Mouse (Mus musculus) limb, embryonic 12.5 days (tissue): ENCODE data around the gene Traf7. TPM values are rescaled to one million over a fixed set of nuclear protein-coding genes. Genes with fewer than 3 reads are reported as not detected.
A peak's percentile ranks its signal among the peaks of the same experiment; 100 is the strongest.

Experiments
- ATAC-seq: fragments of 200-750 bp; cut with Nextera tagmentation; 2 replicates; pipeline ENCODE4 v1.8.0; 2017; ENCODE audit warnings: low read depth, moderate TSS enrichment; ENCODE audit not compliant: insufficient number of reproducible peaks, insufficient read depth, low FRiP score, low TSS enrichment
- H3K27ac ChIP-seq: fragments of 300-500 bp; sonication (generic); 2 replicates; pipeline ENCODE4 v1.5.1; 2016; ENCODE audit warnings: mild to moderate bottlenecking, moderate library complexity
- H3K27me3 ChIP-seq: fragments of 300-500 bp; sonication (generic); 2 replicates; pipeline ENCODE4 v1.6.1; 2016; ENCODE audit warnings: mild to moderate bottlenecking, moderate library complexity
- H3K36me3 ChIP-seq: fragments of 300-500 bp; sonication (generic); 2 replicates; pipeline ENCODE4 v1.6.1; 2016; ENCODE audit warnings: mild to moderate bottlenecking, moderate library complexity
- H3K4me1 ChIP-seq: fragments of 300-500 bp; sonication (generic); replicated peaks from 2 replicates; pipeline ENCODE4 v1.6.1; 2016
- H3K4me2 ChIP-seq: fragments of 300-500 bp; sonication (generic); 2 replicates; pipeline ENCODE4 v1.6.1; 2016; ENCODE audit warnings: mild to moderate bottlenecking, moderate library complexity
- H3K4me3 ChIP-seq: fragments of 300-500 bp; sonication (generic); replicated peaks from 2 replicates; pipeline ENCODE4 v1.5.1; 2016; ENCODE audit warnings: mild to moderate bottlenecking
- H3K9ac ChIP-seq: fragments of 300-500 bp; sonication (generic); replicated peaks from 2 replicates; pipeline ENCODE4 v1.6.1; 2016; ENCODE audit warnings: mild to moderate bottlenecking, moderate library complexity
- H3K9me3 ChIP-seq: fragments of 300-500 bp; sonication (generic); 2 replicates; pipeline ENCODE4 v1.6.1; 2016; ENCODE audit warnings: mild to moderate bottlenecking, moderate library complexity
- whole genome bisulfite sequencing: fragments of 180-500 bp; shearing (Covaris S2); methylation state at CpG from one replicate; pipeline ENCODE4 v1.1.7; 2016; 5-methylcytosine and 5-hydroxymethylcytosine counted together
- polyA plus RNA-seq: library from polyadenylated mRNA; unstranded; fragments of >200 nt; fragmentation: Nextera tagmentation; extraction: Ambion mirVana; gene quantifications from 2 replicates; pipeline ENCODE4 v1.2.1, GENCODE M21; 2016

The Traf7 gene
- polyA plus RNA-seq, 1 experiment from 2014 or later = 97.4 TPM

GRCm38 (mm10) chr17:24530361-24531050 lies 2.8 kb upstream of the Traf7 start:
- H3K4me1 ChIP-seq = peaks cover 54% of the 10 kb centered on the region

DNA sequence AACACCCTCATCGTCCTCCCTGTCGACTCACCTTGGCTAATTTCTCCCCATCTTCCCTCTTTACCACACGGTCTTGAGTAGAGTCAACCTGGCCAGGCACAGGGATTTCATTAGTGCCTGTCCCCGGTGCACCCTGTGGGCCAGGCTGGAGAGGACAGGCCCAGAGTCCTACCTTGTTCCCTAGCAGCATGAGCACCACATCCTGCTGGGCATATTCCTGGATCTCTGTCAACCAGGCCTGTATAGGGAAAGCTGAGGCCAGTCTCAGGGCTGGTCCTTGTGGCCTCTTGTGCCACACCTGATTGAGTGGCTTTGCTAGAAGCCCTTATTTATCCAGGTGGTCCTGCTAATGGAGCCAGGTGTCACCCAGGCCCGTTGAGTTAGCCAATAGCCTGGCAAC lies 2.1 kb upstream of the Traf7 start:
- H3K27ac ChIP-seq = peak overlapping the region; percentile 90
- ATAC-seq = no peak
- peaks cover 15% of the 10 kb centered on the region; the same call in 1 of the 2 replicates for H3K36me3 ChIP-seq
- peak overlapping the region; percentile 89 for H3K4me2 ChIP-seq
- no peaks in the 10 kb centered on the region for H3K9me3 ChIP-seq
- H3K9ac ChIP-seq = peak overlapping the region; percentile 77
- no peaks in the 10 kb centered on the region for H3K27me3 ChIP-seq
- H3K4me1 ChIP-seq = peaks cover 58% of the 10 kb centered on the region
- H3K4me3 ChIP-seq = peak overlapping the region; percentile 72
- WGBS = 24% methylated on average over 5 of the region's 5 CpGs

More at GRCm38 (mm10) chr17:24530361-24531050, 2.8 kb upstream of the Traf7 start:
- Histone ChIP-seq H3K27me3 (no peaks in the 10 kb centered on the region), H3K36me3 (peaks cover 15% of the 10 kb centered on the region; the same call in 1 of the 2 replicates), H3K4me3 (peak overlapping the region; percentile 72; the same call in 1 of the 2 replicates), H3K4me2 (peak overlapping the region; percentile 89), H3K9me3 (no peaks in the 10 kb centered on the region), H3K27ac (peak overlapping the region; percentile 90; the same call in 1 of the 2 replicates), H3K9ac (peak overlapping the region; percentile 77)
- WGBS = 30% methylated on average over 8 of the region's 8 CpGs
- ATAC-seq = no peak

GRCm38 (mm10) chr17:24529007-24529451 lies 1.3 kb upstream of the Traf7 start:
- under 1% methylated on average over 4 of the region's 4 CpGs for WGBS
- Histone ChIP-seq H3K4me1 (peaks cover 60% of the 10 kb centered on the region), H3K27me3 (no peaks in the 10 kb centered on the region), H3K36me3 (peaks cover 16% of the 10 kb centered on the region; the same call in 1 of the 2 replicates), H3K9me3 (no peaks in the 10 kb centered on the region), H3K4me3 (peak overlapping the region; percentile 72), H3K4me2 (peak overlapping the region; percentile 89), H3K27ac (peak overlapping the region; percentile 90), H3K9ac (peak overlapping the region; percentile 77)
- no peak for ATAC-seq

- no peak for ATAC-seq
- no peaks in the 10 kb centered on the region for H3K9me3 ChIP-seq
- H3K36me3 ChIP-seq = peaks cover 21% of the 10 kb centered on the region; the same call in 1 of the 2 replicates
- peak overlapping the region; percentile 90 for H3K27ac ChIP-seq
- peaks cover 58% of the 10 kb centered on the region for H3K4me1 ChIP-seq
- H3K27me3 ChIP-seq = no peaks in the 10 kb centered on the region
- 2% methylated on average over 8 of the region's 8 CpGs for WGBS
- H3K9ac ChIP-seq = peak overlapping the region; percentile 77
- H3K4me2 ChIP-seq = peak overlapping the region; percentile 89
- peak overlapping the region; percentile 72 for H3K4me3 ChIP-seq
Observed at GRCm38 (mm10) chr17:24528560-24528918, 801 bp upstream of the Traf7 start.

DNA sequence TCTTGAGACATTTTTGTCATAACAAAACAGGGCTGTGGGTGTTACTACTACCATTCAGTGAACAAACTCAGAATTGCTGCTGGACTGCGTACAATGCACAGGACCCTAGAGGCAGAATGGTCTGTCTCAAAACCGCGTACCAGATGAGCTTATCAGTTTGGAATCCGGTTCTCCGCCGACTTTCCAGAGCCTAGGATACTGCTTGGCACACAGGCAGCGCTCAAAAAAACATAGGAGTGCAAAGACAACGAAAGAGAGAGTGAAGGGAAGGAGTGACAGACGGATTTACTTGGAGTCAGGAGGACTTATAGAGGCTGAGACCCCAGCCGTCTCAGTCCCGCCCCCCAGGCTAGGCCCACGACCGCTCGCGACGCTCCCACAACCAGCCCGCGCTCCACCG lies 423 bp downstream of the Traf7 start:
- no peak for ATAC-seq
- H3K9me3 ChIP-seq = no peaks in the 10 kb centered on the region
- no peaks in the 10 kb centered on the region for H3K27me3 ChIP-seq
- H3K4me2 ChIP-seq = peak overlapping the region; percentile 73
- peak overlapping the region; percentile 76 for H3K27ac ChIP-seq
- peaks cover 27% of the 10 kb centered on the region; the same call in 1 of the 2 replicates for H3K36me3 ChIP-seq
- peak overlapping the region; percentile 72 for H3K4me3 ChIP-seq
- H3K4me1 ChIP-seq = peaks cover 46% of the 10 kb centered on the region
- under 1% methylated on average over 19 of the region's 19 CpGs for WGBS
- peak overlapping the region; percentile 73 for H3K9ac ChIP-seq

DNA sequence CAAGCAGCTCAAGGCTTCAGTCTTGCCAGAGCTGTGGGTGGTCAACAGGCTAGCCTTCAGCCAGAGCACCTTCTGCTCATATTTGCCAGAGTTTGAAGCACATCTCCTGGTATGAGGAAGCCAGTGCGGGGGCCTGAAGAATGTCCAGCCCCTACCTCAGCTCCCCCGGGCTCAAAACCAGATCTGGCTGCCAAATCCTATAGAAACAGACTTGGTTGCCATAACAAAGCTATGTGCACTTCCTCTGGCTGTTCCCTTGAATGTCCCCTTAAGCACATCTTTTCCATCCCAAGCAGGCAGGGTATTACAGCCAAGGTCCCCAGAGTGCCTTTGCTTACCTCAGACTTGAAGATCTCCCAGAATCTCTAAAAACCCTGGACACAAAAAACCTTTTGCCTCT lies 3.0 kb downstream of the Traf7 start:
- H3K9me3 ChIP-seq = no peaks in the 10 kb centered on the region
- no peak overlapping the region for H3K4me2 ChIP-seq
- 81% methylated on average over 2 of the region's 2 CpGs for WGBS
- peaks cover 25% of the 10 kb centered on the region for H3K4me1 ChIP-seq
- H3K9ac ChIP-seq = no peak overlapping the region
- H3K4me3 ChIP-seq = no peak overlapping the region
- no peak overlapping the region for H3K27ac ChIP-seq
- no peak for ATAC-seq
- H3K27me3 ChIP-seq = no peaks in the 10 kb centered on the region
- H3K36me3 ChIP-seq = peaks cover 27% of the 10 kb centered on the region

DNA sequence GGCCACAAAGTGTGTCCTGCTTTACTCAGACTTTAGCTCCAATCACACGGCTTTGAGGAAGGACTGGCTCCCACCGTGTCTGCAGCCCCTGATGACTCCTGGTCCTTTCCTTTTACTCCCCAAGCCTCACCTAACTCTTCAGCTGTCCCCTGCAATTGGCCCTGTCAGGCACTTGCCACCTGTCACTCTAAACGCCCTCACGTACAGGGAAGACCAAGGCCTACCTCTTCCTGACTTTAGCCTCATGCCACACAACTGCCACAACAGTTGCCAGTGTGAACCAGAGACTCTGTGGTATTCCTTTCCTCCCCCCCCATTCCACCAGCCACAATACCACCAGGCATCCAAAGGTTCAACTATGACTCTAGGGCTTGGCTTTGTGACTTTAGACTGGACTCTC lies 7.3 kb downstream of the Traf7 start:
- Histone ChIP-seq H3K27me3 (no peaks in the 10 kb centered on the region), H3K4me1 (0 out of 2 replicates have a peak, but pooled peaks cover 6% of the 10 kb centered on the region), H3K9ac (no peak overlapping the region), H3K4me2 (no peak overlapping the region), H3K9me3 (no peaks in the 10 kb centered on the region), H3K4me3 (no peak overlapping the region), H3K36me3 (peaks cover 61% of the 10 kb centered on the region), H3K27ac (no peak overlapping the region)
- no peak for ATAC-seq
- WGBS = 85% methylated on average over 4 of the region's 4 CpGs

DNA sequence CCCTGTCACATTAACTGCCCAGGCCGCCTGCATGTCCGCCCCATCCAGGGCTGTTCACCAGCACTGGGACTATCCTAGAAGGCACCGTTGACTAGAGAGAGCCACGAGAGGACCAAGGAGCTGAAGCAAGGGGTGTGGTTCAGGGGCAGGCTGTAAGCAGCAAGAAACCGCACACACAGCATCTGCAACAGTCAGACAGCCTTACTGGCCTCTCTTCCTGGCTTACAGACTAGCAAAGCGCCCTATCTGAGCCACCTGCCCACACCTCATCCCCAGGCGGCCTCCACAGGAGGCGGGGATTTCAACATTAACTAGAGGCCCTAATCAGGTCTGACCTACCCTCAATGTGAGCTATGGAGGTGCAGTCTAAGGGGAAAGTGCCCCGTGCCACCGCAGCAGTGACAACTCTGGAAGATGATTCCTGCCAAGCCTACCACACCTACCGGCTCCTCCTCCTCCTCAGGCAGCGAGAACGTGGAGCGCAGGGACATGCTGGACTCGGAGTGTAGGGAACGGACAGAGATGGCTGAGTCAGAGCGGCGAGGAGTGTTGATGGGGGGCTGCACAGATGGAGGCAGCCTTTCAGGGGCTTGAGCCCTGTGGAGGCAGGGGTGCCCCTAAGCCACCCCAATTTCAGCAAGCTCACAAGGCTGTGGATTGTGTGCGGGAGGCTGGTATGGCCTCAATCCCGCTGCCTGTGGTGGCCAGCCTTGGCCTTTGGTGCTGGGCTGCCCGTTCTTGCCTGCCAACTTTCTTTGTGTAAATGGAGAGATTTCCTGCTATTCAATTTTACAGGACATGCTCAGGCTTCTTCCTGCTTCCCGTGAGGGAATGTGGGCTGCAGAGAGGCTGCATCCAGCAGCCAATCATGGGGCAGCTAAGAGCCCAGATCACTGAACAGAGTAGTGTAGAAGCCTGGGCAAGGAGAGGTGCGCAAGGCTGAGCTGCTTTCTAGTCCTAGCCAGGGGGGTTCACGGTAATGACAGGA lies 13.2 kb downstream of the Traf7 start:
- no peaks in the 10 kb centered on the region for H3K27me3 ChIP-seq
- H3K4me1 ChIP-seq = no peaks in the 10 kb centered on the region
- H3K9ac ChIP-seq = no peak overlapping the region
- no peak for ATAC-seq
- H3K4me2 ChIP-seq = no peak overlapping the region
- 87% methylated on average over 24 of the region's 24 CpGs for WGBS
- H3K36me3 ChIP-seq = peaks cover 97% of the 10 kb centered on the region
- no peak overlapping the region for H3K4me3 ChIP-seq
- peak overlapping the region; percentile 59 for H3K27ac ChIP-seq
- H3K9me3 ChIP-seq = no peaks in the 10 kb centered on the region

DNA sequence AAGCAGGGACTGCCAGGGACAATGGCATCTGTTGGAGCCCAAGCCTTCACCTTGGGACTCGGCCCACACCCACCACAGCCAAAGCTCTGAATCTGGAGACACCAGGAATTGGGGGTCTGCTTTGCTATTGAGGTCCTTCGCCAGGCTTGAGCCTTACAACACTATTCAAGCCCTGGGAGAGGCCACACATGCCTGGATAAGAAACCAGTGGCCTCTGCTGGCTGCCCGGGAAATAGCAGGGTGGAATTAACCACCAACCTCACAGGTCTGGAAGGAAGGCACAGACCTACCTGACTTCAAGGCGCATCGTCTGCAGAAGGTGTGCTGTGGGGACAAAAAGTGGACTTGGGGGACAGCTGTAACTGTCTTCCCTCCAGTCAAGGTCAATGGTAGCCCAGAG lies 14.1 kb downstream of the Traf7 start:
- Histone ChIP-seq H3K4me2 (no peak overlapping the region), H3K36me3 (peaks cover 99% of the 10 kb centered on the region), H3K9me3 (no peaks in the 10 kb centered on the region), H3K4me3 (no peak overlapping the region), H3K4me1 (no peaks in the 10 kb centered on the region), H3K27ac (no peak overlapping the region), H3K9ac (no peak overlapping the region), H3K27me3 (no peaks in the 10 kb centered on the region)
- WGBS = 57% methylated on average over 5 of the region's 5 CpGs
- no peak for ATAC-seq

DNA sequence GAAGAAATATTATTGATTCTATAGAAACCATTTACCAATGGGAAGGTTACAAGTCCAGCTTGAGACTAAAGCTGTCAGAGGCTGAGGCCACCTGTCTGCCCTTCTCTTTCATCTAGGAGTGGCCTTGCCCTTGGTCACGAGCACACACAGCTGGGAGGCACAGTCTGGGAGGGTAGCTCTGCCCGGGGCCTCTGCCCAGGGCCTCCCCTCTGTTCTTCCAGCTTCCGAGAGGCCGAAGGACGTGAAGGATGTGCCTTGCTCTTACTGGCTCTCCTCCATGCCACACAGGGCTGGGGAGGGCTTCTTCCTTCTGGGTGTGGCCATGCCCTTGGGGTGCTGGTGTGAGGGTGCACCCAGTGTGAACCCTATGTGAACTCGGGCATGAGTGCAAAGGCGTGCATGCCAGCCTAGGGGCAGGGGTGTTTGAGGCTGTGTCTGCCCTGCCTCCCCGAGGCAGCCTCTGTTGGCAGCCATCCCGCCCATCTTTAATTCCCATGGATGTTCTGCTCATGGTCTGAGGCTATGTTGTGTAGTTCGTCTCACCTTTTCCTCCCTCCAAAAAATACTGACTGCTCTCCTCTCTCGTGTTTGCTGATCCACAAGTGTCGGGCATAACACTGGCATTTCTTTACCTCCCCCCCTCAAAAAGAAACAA lies 19.8 kb downstream of the Traf7 start:
- no peak overlapping the region for H3K9ac ChIP-seq
- H3K9me3 ChIP-seq = no peaks in the 10 kb centered on the region
- no peak overlapping the region for H3K4me3 ChIP-seq
- H3K27me3 ChIP-seq = 0 out of 2 replicates have a peak, but pooled peaks cover 9% of the 10 kb centered on the region
- H3K27ac ChIP-seq = no peak overlapping the region
- ATAC-seq = no peak
- H3K4me1 ChIP-seq = peaks cover 9% of the 10 kb centered on the region
- no peak overlapping the region for H3K4me2 ChIP-seq
- H3K36me3 ChIP-seq = peaks cover 87% of the 10 kb centered on the region
- 80% methylated on average over 12 of the region's 12 CpGs for WGBS
